Mouse (Mus musculus): ENCODE results near the gene Aldh1a1. TPM values are rescaled to one million over a fixed set of nuclear protein-coding genes. Genes with fewer than 3 reads are reported as not detected.

The Aldh1a1 gene
- polyA plus RNA-seq, 1 experiment from 2014 or later: 0.36 TPM

- no peaks in the 10 kb centered on the region for H3K4me1 ChIP-seq (ENCODE audit: control insufficient read depth, insufficient read depth, low read length)
- H3K9me3 ChIP-seq (replicated peaks; ENCODE audit: control insufficient read depth, low read length): no peaks in the 10 kb centered on the region
- no peaks in the 10 kb centered on the region for H3K36me3 ChIP-seq (ENCODE audit: control insufficient read depth, insufficient read depth, low read length)
- no peaks in the 10 kb centered on the region for H3K27me3 ChIP-seq (replicated peaks; ENCODE audit: control insufficient read depth, insufficient read depth, low read length)
- H3K4me3 ChIP-seq (ENCODE audit: low read depth, low read length): no peak overlapping the region
- ATAC-seq (no peak), DNase-seq (ENCODE audit: low spot score) (no peak)
- no peak overlapping the region for H3K27ac ChIP-seq (ENCODE audit: low read depth, low read length)
- H3K4me2 ChIP-seq (ENCODE audit: low read length): no peak overlapping the region
- H3K9ac ChIP-seq (ENCODE audit: low read length): no peak overlapping the region
- 79% methylated on average over 2 of the region's 2 CpGs for WGBS
These were observed 67.4 kb downstream of the Aldh1a1 start for GRCm38 (mm10) chr19:20559952-20560351.

- no peak overlapping the region for H3K27ac ChIP-seq (ENCODE audit: low read depth, low read length)
- no peaks in the 10 kb centered on the region for H3K36me3 ChIP-seq (ENCODE audit: control insufficient read depth, insufficient read depth, low read length)
- no peaks in the 10 kb centered on the region for H3K9me3 ChIP-seq (replicated peaks; ENCODE audit: control insufficient read depth, low read length)
- no peak overlapping the region for H3K4me3 ChIP-seq (ENCODE audit: low read depth, low read length)
- H3K27me3 ChIP-seq (replicated peaks; ENCODE audit: control insufficient read depth, insufficient read depth, low read length): no peaks in the 10 kb centered on the region
- no peak overlapping the region for H3K4me2 ChIP-seq (ENCODE audit: low read length)
- H3K4me1 ChIP-seq (ENCODE audit: control insufficient read depth, insufficient read depth, low read length): no peaks in the 10 kb centered on the region
- DNase-seq (ENCODE audit: low spot score) (no peak), ATAC-seq (no peak)
- H3K9ac ChIP-seq (ENCODE audit: low read length): no peak overlapping the region
These were observed 69.9 kb downstream of the Aldh1a1 start for GRCm38 (mm10) chr19:20562396-20562795.

GRCm38 (mm10) chr19:20566294-20566693 lies 73.8 kb downstream of the Aldh1a1 start:
- 86% methylated on average over 4 of the region's 4 CpGs for WGBS
- Histone ChIP-seq H3K4me2 (ENCODE audit: low read length) (no peak overlapping the region), H3K27ac (ENCODE audit: low read depth, low read length) (no peak overlapping the region), H3K9ac (ENCODE audit: low read length) (no peak overlapping the region), H3K27me3 (replicated peaks; ENCODE audit: control insufficient read depth, insufficient read depth, low read length) (no peaks in the 10 kb centered on the region), H3K4me3 (ENCODE audit: low read depth, low read length) (no peak overlapping the region), H3K9me3 (replicated peaks; ENCODE audit: control insufficient read depth, low read length) (no peaks in the 10 kb centered on the region), H3K4me1 (ENCODE audit: control insufficient read depth, insufficient read depth, low read length) (no peaks in the 10 kb centered on the region), H3K36me3 (ENCODE audit: control insufficient read depth, insufficient read depth, low read length) (no peaks in the 10 kb centered on the region)
- DNase-seq (ENCODE audit: low spot score) (no peak), ATAC-seq (no peak)

- Histone ChIP-seq H3K4me2 (ENCODE audit: low read length) (no peak overlapping the region), H3K27ac (ENCODE audit: low read depth, low read length) (no peak overlapping the region), H3K27me3 (replicated peaks; ENCODE audit: control insufficient read depth, insufficient read depth, low read length) (no peaks in the 10 kb centered on the region), H3K9me3 (replicated peaks; ENCODE audit: control insufficient read depth, low read length) (no peaks in the 10 kb centered on the region), H3K36me3 (ENCODE audit: control insufficient read depth, insufficient read depth, low read length) (no peaks in the 10 kb centered on the region), H3K4me3 (ENCODE audit: low read depth, low read length) (no peak overlapping the region), H3K4me1 (ENCODE audit: control insufficient read depth, insufficient read depth, low read length) (no peaks in the 10 kb centered on the region), H3K9ac (ENCODE audit: low read length) (no peak overlapping the region)
- 96% methylated on average over 2 of the region's 2 CpGs for WGBS
- ATAC-seq (no peak), DNase-seq (ENCODE audit: low spot score) (no peak)
These were observed 74.5 kb downstream of the Aldh1a1 start for GRCm38 (mm10) chr19:20567039-20567438.

GRCm38 (mm10) chr19:20576984-20577383 lies 84.5 kb downstream of the Aldh1a1 start:
- H3K4me3 ChIP-seq (ENCODE audit: low read depth, low read length): no peak overlapping the region
- no peaks in the 10 kb centered on the region for H3K36me3 ChIP-seq (ENCODE audit: control insufficient read depth, insufficient read depth, low read length)
- no peaks in the 10 kb centered on the region for H3K9me3 ChIP-seq (replicated peaks; ENCODE audit: control insufficient read depth, low read length)
- no peaks in the 10 kb centered on the region for H3K27me3 ChIP-seq (replicated peaks; ENCODE audit: control insufficient read depth, insufficient read depth, low read length)
- H3K27ac ChIP-seq (ENCODE audit: low read depth, low read length): no peak overlapping the region
- DNase-seq (ENCODE audit: low spot score) (no peak), ATAC-seq (no peak)
- no peaks in the 10 kb centered on the region for H3K4me1 ChIP-seq (ENCODE audit: control insufficient read depth, insufficient read depth, low read length)
- H3K4me2 ChIP-seq (ENCODE audit: low read length): no peak overlapping the region
- H3K9ac ChIP-seq (ENCODE audit: low read length): no peak overlapping the region
- WGBS: 82% methylated on average over 3 of the region's 3 CpGs

- ATAC-seq: no peak
- Histone ChIP-seq H3K27ac (ENCODE audit: low read depth, low read length) (no peak overlapping the region), H3K4me1 (ENCODE audit: control insufficient read depth, insufficient read depth, low read length) (no peaks in the 10 kb centered on the region), H3K9ac (ENCODE audit: low read length) (no peak overlapping the region), H3K36me3 (ENCODE audit: control insufficient read depth, insufficient read depth, low read length) (no peaks in the 10 kb centered on the region), H3K27me3 (replicated peaks; ENCODE audit: control insufficient read depth, insufficient read depth, low read length) (no peaks in the 10 kb centered on the region), H3K4me3 (ENCODE audit: low read depth, low read length) (no peak overlapping the region), H3K4me2 (ENCODE audit: low read length) (no peak overlapping the region), H3K9me3 (replicated peaks; ENCODE audit: control insufficient read depth, low read length) (no peaks in the 10 kb centered on the region)
- WGBS: 85% methylated on average over 5 of the region's 5 CpGs
- no peak for DNase-seq (ENCODE audit: low spot score)
These were observed 84.9 kb downstream of the Aldh1a1 start for GRCm38 (mm10) chr19:20577429-20577828.

GRCm38 (mm10) chr19:20599951-20600350 lies 107.4 kb downstream of the Aldh1a1 start:
- Histone ChIP-seq H3K9ac (ENCODE audit: low read length) (no peak overlapping the region), H3K4me3 (ENCODE audit: low read depth, low read length) (no peak overlapping the region), H3K27ac (ENCODE audit: low read depth, low read length) (no peak overlapping the region), H3K9me3 (replicated peaks; ENCODE audit: control insufficient read depth, low read length) (no peaks in the 10 kb centered on the region), H3K4me1 (ENCODE audit: control insufficient read depth, insufficient read depth, low read length) (no peaks in the 10 kb centered on the region), H3K36me3 (ENCODE audit: control insufficient read depth, insufficient read depth, low read length) (no peaks in the 10 kb centered on the region), H3K4me2 (ENCODE audit: low read length) (no peak overlapping the region), H3K27me3 (replicated peaks; ENCODE audit: control insufficient read depth, insufficient read depth, low read length) (no peaks in the 10 kb centered on the region)
- DNase-seq (ENCODE audit: low spot score): no peak
- no peak for ATAC-seq

GRCm38 (mm10) chr19:20601739-20602138 lies 109.2 kb downstream of the Aldh1a1 start:
- no peak overlapping the region for H3K9ac ChIP-seq (ENCODE audit: low read length)
- no peak overlapping the region for H3K4me2 ChIP-seq (ENCODE audit: low read length)
- WGBS: 71% methylated on average over 3 of the region's 3 CpGs
- DNase-seq (ENCODE audit: low spot score) (no peak), ATAC-seq (no peak)
- no peaks in the 10 kb centered on the region for H3K36me3 ChIP-seq (ENCODE audit: control insufficient read depth, insufficient read depth, low read length)
- H3K4me1 ChIP-seq (ENCODE audit: control insufficient read depth, insufficient read depth, low read length): no peaks in the 10 kb centered on the region
- no peak overlapping the region for H3K4me3 ChIP-seq (ENCODE audit: low read depth, low read length)
- no peaks in the 10 kb centered on the region for H3K9me3 ChIP-seq (replicated peaks; ENCODE audit: control insufficient read depth, low read length)
- no peaks in the 10 kb centered on the region for H3K27me3 ChIP-seq (replicated peaks; ENCODE audit: control insufficient read depth, insufficient read depth, low read length)
- H3K27ac ChIP-seq (ENCODE audit: low read depth, low read length): no peak overlapping the region

- Histone ChIP-seq H3K9ac (ENCODE audit: low read length) (no peak overlapping the region), H3K4me3 (ENCODE audit: low read depth, low read length) (no peak overlapping the region), H3K4me2 (ENCODE audit: low read length) (no peak overlapping the region), H3K4me1 (ENCODE audit: control insufficient read depth, insufficient read depth, low read length) (no peaks in the 10 kb centered on the region), H3K27me3 (replicated peaks; ENCODE audit: control insufficient read depth, insufficient read depth, low read length) (no peaks in the 10 kb centered on the region), H3K9me3 (replicated peaks; ENCODE audit: control insufficient read depth, low read length) (no peaks in the 10 kb centered on the region), H3K36me3 (ENCODE audit: control insufficient read depth, insufficient read depth, low read length) (no peaks in the 10 kb centered on the region), H3K27ac (ENCODE audit: low read depth, low read length) (no peak overlapping the region)
- WGBS: 72% methylated on average over 1 of the region's 1 CpGs
- ATAC-seq (no peak), DNase-seq (ENCODE audit: low spot score) (no peak)
These were observed 110.7 kb downstream of the Aldh1a1 start for GRCm38 (mm10) chr19:20603212-20603611.

- H3K4me2 ChIP-seq (ENCODE audit: low read length): no peak overlapping the region
- no peak overlapping the region for H3K4me3 ChIP-seq (ENCODE audit: low read depth, low read length)
- no peaks in the 10 kb centered on the region for H3K27me3 ChIP-seq (replicated peaks; ENCODE audit: control insufficient read depth, insufficient read depth, low read length)
- H3K27ac ChIP-seq (ENCODE audit: low read depth, low read length): no peak overlapping the region
- DNase-seq (ENCODE audit: low spot score) (no peak), ATAC-seq (no peak)
- H3K9ac ChIP-seq (ENCODE audit: low read length): no peak overlapping the region
- WGBS: 82% methylated on average over 2 of the region's 2 CpGs
- no peaks in the 10 kb centered on the region for H3K4me1 ChIP-seq (ENCODE audit: control insufficient read depth, insufficient read depth, low read length)
- H3K9me3 ChIP-seq (replicated peaks; ENCODE audit: control insufficient read depth, low read length): no peaks in the 10 kb centered on the region
- no peaks in the 10 kb centered on the region for H3K36me3 ChIP-seq (ENCODE audit: control insufficient read depth, insufficient read depth, low read length)
These were observed 111.4 kb downstream of the Aldh1a1 start for GRCm38 (mm10) chr19:20603866-20604265.
